Mouse (Mus musculus): ENCODE measurements at regions not wholly inside any gene's neighbourhood (a gene's known extent, or its start where the extent isn't known, plus 50 kb on each side); places are given as distances from the start of the nearest gene placed in this dataset.

DNA sequence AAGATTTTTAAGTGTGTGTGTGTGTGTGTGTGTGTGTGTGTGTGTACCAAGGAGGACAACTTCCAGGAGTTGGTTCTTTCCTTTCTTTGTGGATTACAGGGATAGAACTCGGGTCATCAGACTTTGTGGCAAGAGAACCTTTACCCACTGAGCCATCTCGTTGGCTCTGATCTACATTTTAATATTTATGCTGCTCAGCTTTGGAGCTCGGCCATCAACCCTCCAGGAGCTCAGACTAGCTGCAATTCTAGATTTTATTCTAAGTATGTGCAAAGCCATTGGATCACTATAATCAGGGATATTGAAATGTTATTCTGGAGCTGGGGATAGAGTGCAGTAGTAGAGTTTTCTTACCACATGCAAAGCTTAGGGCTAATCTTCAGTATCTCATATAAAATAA is 183.6 kb upstream of the Fam19a5 start:
- TF ChIP-seq CTCF (IDR thresholded peaks at IDR 0.05; ENCODE audit: control insufficient read depth, insufficient read depth, insufficient replicate concordance, low read depth, low read length) (no peak), POLR2A (IDR thresholded peaks at IDR 0.05; ENCODE audit: control insufficient read depth, low read depth, low read length) (no peak)

Data from testis, adult 2 months (tissue).